Mouse (Mus musculus): ENCODE data around the gene Micall2.

GRCm38 (mm10) chr5:139724336-139725116, 11.6 kb downstream of the Micall2 start:
- TF ChIP-seq MYC (IDR thresholded peaks at IDR 0.05; ENCODE audit: low read depth, low read length) (no peak), EP300 (IDR thresholded peaks at IDR 0.05; ENCODE audit: low read depth in 1 of 2, low read length in 2 of 2) (no peak), CTCF (IDR thresholded peaks at IDR 0.05 in 2 of 3, conservative IDR thresholded peaks at IDR 0.05 in 1 of 3; ENCODE audit: control insufficient read depth in 1 of 3, insufficient read depth in 1 of 3, low read depth in 2 of 3, low read length in 3 of 3, poor library complexity in 1 of 3, severe bottlenecking in 1 of 3) (no peak), BHLHE40 (IDR thresholded peaks at IDR 0.05; ENCODE audit: borderline replicate concordance, low read depth, low read length) (no peak), TCF12 (IDR thresholded peaks at IDR 0.05; ENCODE audit: low read depth, low read length) (no peak), POLR2A (IDR thresholded peaks at IDR 0.05; ENCODE audit: control insufficient read depth in 1 of 2, insufficient read depth in 1 of 2, low read depth in 1 of 2, low read length in 2 of 2, poor library complexity in 1 of 2) (no peak), USF2 (IDR thresholded peaks at IDR 0.05; ENCODE audit: borderline replicate concordance in 1 of 2, insufficient read depth in 1 of 2, low read depth in 1 of 2, low read length in 2 of 2) (no peak), ZKSCAN1 (IDR thresholded peaks at IDR 0.05; ENCODE audit: low read depth, low read length) (no peak), KAT2A (conservative IDR thresholded peaks at IDR 0.05; ENCODE audit: low read depth, low read length) (no peak), CHD1 (IDR thresholded peaks at IDR 0.05; ENCODE audit: low read depth, low read length) (no peak)

All from MEL (cell line).